Mouse (Mus musculus): Measurements from ENCODE around the gene Tmem97. TPM values are rescaled to one million over a fixed set of nuclear protein-coding genes. Genes with fewer than 3 reads are reported as not detected.

Gene Tmem97
- polyA plus RNA-seq, 1 experiment from 2014 or later: 160 TPM

- H3K36me3 ChIP-seq (ENCODE audit: control insufficient read depth, insufficient read depth, low read length): peaks cover 51% of the 10 kb centered on the region
- no peak overlapping the region for H3K4me3 ChIP-seq (ENCODE audit: low read depth, low read length)
- DNase-seq (ENCODE audit: low spot score): no peak
- no peak overlapping the region for H3K27ac ChIP-seq (ENCODE audit: low read depth)
- no peaks in the 10 kb centered on the region for H3K27me3 ChIP-seq (replicated peaks; ENCODE audit: control insufficient read depth, insufficient read depth, low read length)
- no peaks in the 10 kb centered on the region for H3K9me3 ChIP-seq (ENCODE audit: control insufficient read depth, low read length)
- peaks cover 13% of the 10 kb centered on the region for H3K4me1 ChIP-seq (replicated peaks; ENCODE audit: control insufficient read depth, insufficient read depth, low read length)
- no peak for ATAC-seq (replicated peaks; ENCODE audit: low FRiP score, low TSS enrichment, low read depth)
- no peak overlapping the region for H3K9ac ChIP-seq (ENCODE audit: low read length)
- H3K4me2 ChIP-seq (ENCODE audit: low read length): no peak overlapping the region
- 90% methylated on average over 12 of the region's 12 CpGs for WGBS
Observed at GRCm38 (mm10) chr11:78530001-78530400, 20.6 kb downstream of the Tmem97 start.

- WGBS: 89% methylated on average over 9 of the region's 9 CpGs
- no peak for ATAC-seq (replicated peaks; ENCODE audit: low FRiP score, low TSS enrichment, low read depth)
- H3K9ac ChIP-seq (ENCODE audit: low read length): no peak overlapping the region
- H3K27ac ChIP-seq (ENCODE audit: low read depth): no peak overlapping the region
- no peak overlapping the region for H3K4me3 ChIP-seq (ENCODE audit: low read depth, low read length)
- H3K9me3 ChIP-seq (ENCODE audit: control insufficient read depth, low read length): no peaks in the 10 kb centered on the region
- 0 out of 2 replicates have a peak, but pooled peaks cover 5% of the 10 kb centered on the region for H3K4me1 ChIP-seq (replicated peaks; ENCODE audit: control insufficient read depth, insufficient read depth, low read length)
- DNase-seq (ENCODE audit: low spot score): no peak
- peaks cover 64% of the 10 kb centered on the region for H3K36me3 ChIP-seq (ENCODE audit: control insufficient read depth, insufficient read depth, low read length)
- H3K4me2 ChIP-seq (ENCODE audit: low read length): no peak overlapping the region
- no peaks in the 10 kb centered on the region for H3K27me3 ChIP-seq (replicated peaks; ENCODE audit: control insufficient read depth, insufficient read depth, low read length)
Observed at GRCm38 (mm10) chr11:78528714-78529113, 21.9 kb downstream of the Tmem97 start.

GRCm38 (mm10) chr11:78524838-78525237, 25.7 kb downstream of the Tmem97 start:
- no peaks in the 10 kb centered on the region for H3K4me1 ChIP-seq (replicated peaks; ENCODE audit: control insufficient read depth, insufficient read depth, low read length)
- ATAC-seq (replicated peaks; ENCODE audit: low FRiP score, low TSS enrichment, low read depth) (no peak), DNase-seq (ENCODE audit: low spot score) (no peak)
- 92% methylated on average over 2 of the region's 2 CpGs for WGBS
- H3K27ac ChIP-seq (ENCODE audit: low read depth): no peak overlapping the region
- no peak overlapping the region for H3K4me3 ChIP-seq (ENCODE audit: low read depth, low read length)
- H3K27me3 ChIP-seq (replicated peaks; ENCODE audit: control insufficient read depth, insufficient read depth, low read length): no peaks in the 10 kb centered on the region
- H3K9me3 ChIP-seq (ENCODE audit: control insufficient read depth, low read length): no peaks in the 10 kb centered on the region
- peaks cover 97% of the 10 kb centered on the region for H3K36me3 ChIP-seq (ENCODE audit: control insufficient read depth, insufficient read depth, low read length)
- H3K4me2 ChIP-seq (ENCODE audit: low read length): no peak overlapping the region
- no peak overlapping the region for H3K9ac ChIP-seq (ENCODE audit: low read length)

- H3K27me3 ChIP-seq (replicated peaks; ENCODE audit: control insufficient read depth, insufficient read depth, low read length): no peaks in the 10 kb centered on the region
- DNase-seq (ENCODE audit: low spot score) (no peak), ATAC-seq (replicated peaks; ENCODE audit: low FRiP score, low TSS enrichment, low read depth) (no peak)
- no peak overlapping the region for H3K4me3 ChIP-seq (ENCODE audit: low read depth, low read length)
- no peaks in the 10 kb centered on the region for H3K4me1 ChIP-seq (replicated peaks; ENCODE audit: control insufficient read depth, insufficient read depth, low read length)
- 90% methylated on average over 9 of the region's 9 CpGs for WGBS
- no peak overlapping the region for H3K4me2 ChIP-seq (ENCODE audit: low read length)
- no peak overlapping the region for H3K9ac ChIP-seq (ENCODE audit: low read length)
- H3K9me3 ChIP-seq (ENCODE audit: control insufficient read depth, low read length): no peaks in the 10 kb centered on the region
- no peak overlapping the region for H3K27ac ChIP-seq (ENCODE audit: low read depth)
- peaks cover 99% of the 10 kb centered on the region for H3K36me3 ChIP-seq (ENCODE audit: control insufficient read depth, insufficient read depth, low read length)
Observed at GRCm38 (mm10) chr11:78523241-78523955, 27.2 kb downstream of the Tmem97 start.

GRCm38 (mm10) chr11:78522481-78522997, 28.0 kb downstream of the Tmem97 start:
- no peak overlapping the region for H3K9ac ChIP-seq (ENCODE audit: low read length)
- H3K9me3 ChIP-seq (ENCODE audit: control insufficient read depth, low read length): no peaks in the 10 kb centered on the region
- no peak overlapping the region for H3K4me2 ChIP-seq (ENCODE audit: low read length)
- no peak overlapping the region for H3K27ac ChIP-seq (ENCODE audit: low read depth)
- H3K4me1 ChIP-seq (replicated peaks; ENCODE audit: control insufficient read depth, insufficient read depth, low read length): no peaks in the 10 kb centered on the region
- ATAC-seq (replicated peaks; ENCODE audit: low FRiP score, low TSS enrichment, low read depth) (no peak), DNase-seq (ENCODE audit: low spot score) (no peak)
- H3K27me3 ChIP-seq (replicated peaks; ENCODE audit: control insufficient read depth, insufficient read depth, low read length): no peaks in the 10 kb centered on the region
- no peak overlapping the region for H3K4me3 ChIP-seq (ENCODE audit: low read depth, low read length)
- H3K36me3 ChIP-seq (ENCODE audit: control insufficient read depth, insufficient read depth, low read length): peaks cover 100% of the 10 kb centered on the region
- WGBS: 81% methylated on average over 1 of the region's 1 CpGs

- no peaks in the 10 kb centered on the region for H3K27me3 ChIP-seq (replicated peaks; ENCODE audit: control insufficient read depth, insufficient read depth, low read length)
Observed at GRCm38 (mm10) chr11:78521880-78522279, 28.7 kb downstream of the Tmem97 start.

GRCm38 (mm10) chr11:78518931-78519330, 31.6 kb downstream of the Tmem97 start:
- H3K4me1 ChIP-seq (replicated peaks; ENCODE audit: control insufficient read depth, insufficient read depth, low read length): no peaks in the 10 kb centered on the region
- no peak overlapping the region for H3K4me2 ChIP-seq (ENCODE audit: low read length)
- no peak overlapping the region for H3K27ac ChIP-seq (ENCODE audit: low read depth)
- ATAC-seq (replicated peaks; ENCODE audit: low FRiP score, low TSS enrichment, low read depth): no peak
- H3K9me3 ChIP-seq (ENCODE audit: control insufficient read depth, low read length): no peaks in the 10 kb centered on the region
- no peak overlapping the region for H3K9ac ChIP-seq (ENCODE audit: low read length)
- peaks cover 94% of the 10 kb centered on the region for H3K36me3 ChIP-seq (ENCODE audit: control insufficient read depth, insufficient read depth, low read length)
- no peaks in the 10 kb centered on the region for H3K27me3 ChIP-seq (replicated peaks; ENCODE audit: control insufficient read depth, insufficient read depth, low read length)
- DNase-seq (ENCODE audit: low spot score): no peak
- WGBS: 89% methylated on average over 10 of the region's 10 CpGs
- no peak overlapping the region for H3K4me3 ChIP-seq (ENCODE audit: low read depth, low read length)

More at GRCm38 (mm10) chr11:78521880-78522279, 28.7 kb downstream of the Tmem97 start:
- H3K27ac ChIP-seq (ENCODE audit: low read depth): no peak overlapping the region
- H3K4me2 ChIP-seq (ENCODE audit: low read length): no peak overlapping the region
- H3K9ac ChIP-seq (ENCODE audit: low read length): no peak overlapping the region
- H3K4me3 ChIP-seq (ENCODE audit: low read depth, low read length): no peak overlapping the region
- WGBS: 87% methylated on average over 3 of the region's 3 CpGs
- DNase-seq (ENCODE audit: low spot score) (no peak), ATAC-seq (replicated peaks; ENCODE audit: low FRiP score, low TSS enrichment, low read depth) (no peak)
- H3K4me1 ChIP-seq (replicated peaks; ENCODE audit: control insufficient read depth, insufficient read depth, low read length): no peaks in the 10 kb centered on the region
- H3K36me3 ChIP-seq (ENCODE audit: control insufficient read depth, insufficient read depth, low read length): peaks cover 96% of the 10 kb centered on the region
- H3K9me3 ChIP-seq (ENCODE audit: control insufficient read depth, low read length): no peaks in the 10 kb centered on the region

GRCm38 (mm10) chr11:78515549-78516325, 34.8 kb downstream of the Tmem97 start:
- peaks cover 12% of the 10 kb centered on the region for H3K4me1 ChIP-seq (replicated peaks; ENCODE audit: control insufficient read depth, insufficient read depth, low read length)
- no peak overlapping the region for H3K9ac ChIP-seq (ENCODE audit: low read length)
- no peak overlapping the region for H3K4me2 ChIP-seq (ENCODE audit: low read length)
- H3K4me3 ChIP-seq (ENCODE audit: low read depth, low read length): no peak overlapping the region
- DNase-seq (ENCODE audit: low spot score) (peak; percentile 50), ATAC-seq (replicated peaks; ENCODE audit: low FRiP score, low TSS enrichment, low read depth) (no peak)
- no peak overlapping the region for H3K27ac ChIP-seq (ENCODE audit: low read depth)
- H3K36me3 ChIP-seq (ENCODE audit: control insufficient read depth, insufficient read depth, low read length): peaks cover 65% of the 10 kb centered on the region
- H3K27me3 ChIP-seq (replicated peaks; ENCODE audit: control insufficient read depth, insufficient read depth, low read length): no peaks in the 10 kb centered on the region
- H3K9me3 ChIP-seq (ENCODE audit: control insufficient read depth, low read length): no peaks in the 10 kb centered on the region
- 70% methylated on average over 2 of the region's 2 CpGs for WGBS

Data from intestine, embryonic 14.5 days (tissue).